Mouse (Mus musculus): Measurements from ENCODE around the gene Nudt17. TPM values are rescaled to one million over a fixed set of nuclear protein-coding genes. Genes with fewer than 3 reads are reported as not detected.
"Not testable (repeated sequence)": the region's sequence is repeated elsewhere in the genome, so short reads cannot be mapped to it uniquely, and the experiment has no call there.

Nudt17 gene
- polyA plus RNA-seq, 1 experiment: 8.2 TPM

- TF ChIP-seq CTCF (IDR thresholded peaks at IDR 0.05; ENCODE audit: borderline replicate concordance, extremely low read depth, insufficient read depth, insufficient read length) (0 out of 2 replicates have a peak, but pooled peaks have one; percentile 4), POLR2A (IDR thresholded peaks at IDR 0.05; ENCODE audit: borderline replicate concordance, extremely low read depth, insufficient read depth, insufficient read length, poor library complexity, severe bottlenecking) (no peak)
- DNase-seq (ENCODE audit: low read depth): peak; percentile 29
Observed at GRCm38 (mm10) chr3:96700376-96700775, 8.0 kb downstream of the Nudt17 start.

- TF ChIP-seq POLR2A (IDR thresholded peaks at IDR 0.05; ENCODE audit: borderline replicate concordance, extremely low read depth, insufficient read depth, insufficient read length, poor library complexity, severe bottlenecking) (no peak), CTCF (IDR thresholded peaks at IDR 0.05; ENCODE audit: borderline replicate concordance, extremely low read depth, insufficient read depth, insufficient read length) (no peak)
- no peak for DNase-seq (ENCODE audit: low read depth)
Observed at GRCm38 (mm10) chr3:96698993-96699690, 9.2 kb downstream of the Nudt17 start.

GRCm38 (mm10) chr3:96696766-96697732 is 11.3 kb downstream of the Nudt17 start:
- DNase-seq (ENCODE audit: low read depth): peak; percentile 94
- TF ChIP-seq CTCF (IDR thresholded peaks at IDR 0.05; ENCODE audit: borderline replicate concordance, extremely low read depth, insufficient read depth, insufficient read length) (no peak), POLR2A (IDR thresholded peaks at IDR 0.05; ENCODE audit: borderline replicate concordance, extremely low read depth, insufficient read depth, insufficient read length, poor library complexity, severe bottlenecking) (no peak)

- DNase-seq (ENCODE audit: low read depth): peak; percentile 88
- TF ChIP-seq CTCF (IDR thresholded peaks at IDR 0.05; ENCODE audit: borderline replicate concordance, extremely low read depth, insufficient read depth, insufficient read length): no peak
- TF ChIP-seq POLR2A (IDR thresholded peaks at IDR 0.05; ENCODE audit: borderline replicate concordance, extremely low read depth, insufficient read depth, insufficient read length, poor library complexity, severe bottlenecking): peak; percentile 74
Observed at GRCm38 (mm10) chr3:96696198-96696765, 12.1 kb downstream of the Nudt17 start, which contains the start of gene Pias3. Gene Pias3 (plus strand): TSS chr3:96696384.

DNA sequence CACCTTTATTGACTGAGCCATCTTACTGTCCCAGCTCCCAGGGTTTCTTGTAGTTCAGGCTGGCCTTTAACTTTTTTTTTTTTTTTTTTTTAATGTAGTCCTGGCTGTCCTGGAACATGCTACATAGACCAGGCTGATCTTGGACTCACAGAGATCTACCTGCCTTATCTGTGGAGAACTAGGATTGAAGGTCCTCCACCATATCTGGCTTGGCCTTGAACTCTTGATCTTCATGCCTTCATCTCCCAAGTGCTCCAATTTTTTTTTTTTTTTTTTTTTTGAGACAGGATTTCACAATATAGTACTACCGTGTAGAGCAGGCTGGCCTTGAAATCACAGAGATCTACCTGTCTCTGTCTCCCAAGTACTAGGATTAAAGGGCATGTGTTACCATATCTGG is 14.8 kb downstream of the Nudt17 start:
- TF ChIP-seq CTCF (IDR thresholded peaks at IDR 0.05; ENCODE audit: borderline replicate concordance, extremely low read depth, insufficient read depth, insufficient read length): no peak
- TF ChIP-seq POLR2A (IDR thresholded peaks at IDR 0.05; ENCODE audit: borderline replicate concordance, extremely low read depth, insufficient read depth, insufficient read length, poor library complexity, severe bottlenecking): no peak
- DNase-seq (ENCODE audit: low read depth): no peak

DNA sequence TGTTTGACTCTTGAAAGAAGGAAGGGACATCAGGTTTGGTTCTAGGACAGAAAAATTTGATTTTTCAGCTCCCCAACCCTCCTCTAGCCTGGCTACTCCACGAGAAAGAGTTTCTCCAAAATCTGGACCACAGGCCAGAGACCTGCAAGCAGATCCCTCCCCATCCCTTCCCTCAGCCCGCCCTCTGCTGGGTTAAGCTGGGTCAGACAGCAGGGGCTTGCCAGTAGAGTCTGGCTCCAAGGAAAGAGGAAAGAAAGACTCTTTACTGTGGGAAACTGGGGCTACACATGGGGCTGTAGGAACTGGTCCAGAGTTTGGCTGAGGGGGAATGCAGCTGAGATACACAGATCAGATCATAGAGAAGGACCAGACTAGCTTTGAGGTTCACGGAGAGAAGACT is 15.9 kb downstream of the Nudt17 start:
- no peak for TF ChIP-seq POLR2A (IDR thresholded peaks at IDR 0.05; ENCODE audit: borderline replicate concordance, extremely low read depth, insufficient read depth, insufficient read length, poor library complexity, severe bottlenecking)
- TF ChIP-seq CTCF (IDR thresholded peaks at IDR 0.05; ENCODE audit: borderline replicate concordance, extremely low read depth, insufficient read depth, insufficient read length): peak; percentile 27; the same call in 1 of the 2 replicates
- peak; percentile 39 for DNase-seq (ENCODE audit: low read depth)

DNA sequence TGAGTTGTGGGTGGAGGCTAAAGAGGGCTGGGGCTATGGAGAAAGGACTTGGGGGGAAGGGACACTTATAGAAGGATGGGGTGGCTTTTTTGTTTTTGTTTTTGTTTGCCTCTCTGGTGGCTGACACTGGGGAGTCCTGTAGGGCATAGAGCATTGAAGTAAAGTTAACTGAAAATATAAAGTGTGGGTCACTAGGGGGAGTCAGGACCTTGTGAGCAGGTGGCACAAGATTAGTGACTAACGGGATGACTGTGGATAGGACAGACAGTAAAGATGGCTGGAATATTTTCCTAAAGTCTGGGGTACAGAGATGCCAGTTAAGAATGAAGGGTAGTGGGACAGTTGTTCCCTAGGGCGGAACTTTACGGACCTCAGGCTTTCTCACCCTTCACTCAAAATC is 18.1 kb downstream of the Nudt17 start:
- DNase-seq (ENCODE audit: low read depth): no peak
- no peak for TF ChIP-seq CTCF (IDR thresholded peaks at IDR 0.05; ENCODE audit: borderline replicate concordance, extremely low read depth, insufficient read depth, insufficient read length)
- TF ChIP-seq POLR2A (IDR thresholded peaks at IDR 0.05; ENCODE audit: borderline replicate concordance, extremely low read depth, insufficient read depth, insufficient read length, poor library complexity, severe bottlenecking): no peak

GRCm38 (mm10) chr3:96688854-96689253 is 19.5 kb downstream of the Nudt17 start:
- TF ChIP-seq POLR2A (IDR thresholded peaks at IDR 0.05; ENCODE audit: borderline replicate concordance, extremely low read depth, insufficient read depth, insufficient read length, poor library complexity, severe bottlenecking) (no peak), CTCF (IDR thresholded peaks at IDR 0.05; ENCODE audit: borderline replicate concordance, extremely low read depth, insufficient read depth, insufficient read length) (no peak)
- no peak for DNase-seq (ENCODE audit: low read depth)

- DNase-seq (ENCODE audit: low read depth): not testable (repeated sequence)
Observed at GRCm38 (mm10) chr3:96686057-96686456, 22.3 kb downstream of the Nudt17 start.

- no peak for TF ChIP-seq POLR2A (IDR thresholded peaks at IDR 0.05; ENCODE audit: borderline replicate concordance, extremely low read depth, insufficient read depth, insufficient read length, poor library complexity, severe bottlenecking)
- TF ChIP-seq CTCF (IDR thresholded peaks at IDR 0.05; ENCODE audit: borderline replicate concordance, extremely low read depth, insufficient read depth, insufficient read length): no peak
- peak; percentile 20 for DNase-seq (ENCODE audit: low read depth)
Observed at GRCm38 (mm10) chr3:96684822-96685156, 23.6 kb downstream of the Nudt17 start.

DNA sequence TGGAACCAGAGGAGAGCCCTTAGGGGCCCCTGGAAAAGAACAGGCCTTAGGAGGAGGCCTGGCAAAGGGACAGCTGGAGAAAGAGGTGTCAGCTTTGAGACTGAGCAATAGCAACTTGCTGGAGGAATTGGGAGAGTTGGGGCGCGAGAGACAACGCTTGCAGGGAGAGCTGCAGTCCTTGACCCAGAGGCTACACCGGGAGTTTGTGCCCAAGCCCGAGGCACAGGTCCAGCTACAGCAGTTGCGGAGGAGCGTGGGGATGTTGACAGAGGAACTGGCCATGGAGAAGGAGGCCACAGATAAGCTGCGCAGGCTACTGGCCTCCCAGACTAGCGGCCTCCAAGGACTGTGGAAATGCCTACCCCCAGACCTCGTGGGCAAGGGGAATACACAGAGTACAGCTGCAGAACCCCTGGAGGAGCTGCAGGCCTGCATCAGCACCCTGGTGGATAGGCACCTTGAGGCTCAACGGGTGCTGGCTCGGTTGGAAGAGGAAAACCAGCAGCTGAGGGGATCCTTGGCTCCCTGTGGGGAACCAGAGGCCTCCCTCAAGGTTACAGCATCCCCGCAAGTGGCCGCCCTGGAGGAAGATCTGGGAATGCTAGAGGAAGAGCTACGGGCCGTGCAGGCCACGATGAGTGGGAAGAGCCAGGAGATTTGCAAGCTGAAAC is 24.1 kb downstream of the Nudt17 start:
- TF ChIP-seq POLR2A (IDR thresholded peaks at IDR 0.05; ENCODE audit: borderline replicate concordance, extremely low read depth, insufficient read depth, insufficient read length, poor library complexity, severe bottlenecking) (no peak), CTCF (IDR thresholded peaks at IDR 0.05; ENCODE audit: borderline replicate concordance, extremely low read depth, insufficient read depth, insufficient read length) (no peak)

More for the DNA sequence above, 24.1 kb downstream of the Nudt17 start:
- no peak for DNase-seq (ENCODE audit: low read depth)

All from brain, embryonic 14.5 days (tissue).